Mouse (Mus musculus) adrenal gland, postnatal 25 days (tissue): Measurements from ENCODE around the gene Ube2s. TPM values are rescaled to one million over a fixed set of nuclear protein-coding genes. Genes with fewer than 3 reads are reported as not detected.
A peak's percentile ranks its signal among the peaks of the same experiment; 100 is the strongest.
"Not testable (repeated sequence)": the region's sequence is repeated elsewhere in the genome, so short reads cannot be mapped to it uniquely, and the experiment has no call there.

ENCODE experiments used
- DNase-seq: peaks from one replicate; pipeline ENCODE4 v3.0.0; 2021; ENCODE audit warnings: mixed read lengths
- total RNA-seq: library from RNA; stranded (reverse); gene quantifications from 2 replicates; pipeline ENCODE4 v1.2.3, GENCODE M21; 2021

The Ube2s gene
- total RNA-seq, 1 experiment from 2014 or later, result 114 TPM

DNA sequence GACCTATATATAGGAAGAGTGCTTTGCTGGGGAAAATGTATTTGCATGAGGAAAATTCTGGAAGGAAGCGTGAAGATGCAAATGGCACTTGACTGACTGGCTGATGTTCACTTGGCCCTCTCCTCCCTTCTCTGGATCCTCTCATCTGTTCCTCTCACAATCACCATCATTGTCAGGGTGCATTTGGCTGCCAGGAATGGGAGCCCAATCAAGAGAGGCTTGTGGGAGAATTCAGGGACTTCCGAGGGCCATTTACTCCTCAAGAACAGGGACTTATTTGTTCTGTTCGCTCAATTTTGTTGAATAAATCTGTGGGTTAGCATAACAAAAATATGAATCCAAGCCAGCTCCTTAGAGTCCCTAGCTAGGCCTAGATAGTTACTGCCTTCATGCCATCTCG, 9.3 kb upstream of the Ube2s start:
- no peak for DNase-seq

DNA sequence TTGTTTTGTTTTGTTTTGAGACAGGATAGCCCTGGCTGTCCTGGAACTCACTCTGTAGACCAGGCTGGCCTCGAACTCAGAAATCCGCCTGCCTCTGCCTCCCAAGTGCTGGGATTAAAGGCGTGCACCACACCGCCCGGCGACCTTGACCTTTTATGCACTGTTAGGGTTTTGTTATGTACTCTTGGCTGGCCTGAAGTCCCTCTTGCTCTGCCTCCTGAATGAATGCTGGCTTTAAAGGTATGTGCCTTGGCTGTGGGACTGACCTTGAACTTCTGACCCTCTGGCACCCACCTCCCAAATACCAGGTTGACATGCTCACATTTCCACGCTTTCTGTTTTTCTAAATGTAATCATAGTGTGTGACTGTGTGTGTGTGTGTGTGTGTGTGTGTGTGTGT, 8.5 kb upstream of the Ube2s start:
- not testable (repeated sequence) for DNase-seq

GRCm38 (mm10) chr7:4816559-4816958, 4.2 kb upstream of the Ube2s start:
- no peak for DNase-seq

DNA sequence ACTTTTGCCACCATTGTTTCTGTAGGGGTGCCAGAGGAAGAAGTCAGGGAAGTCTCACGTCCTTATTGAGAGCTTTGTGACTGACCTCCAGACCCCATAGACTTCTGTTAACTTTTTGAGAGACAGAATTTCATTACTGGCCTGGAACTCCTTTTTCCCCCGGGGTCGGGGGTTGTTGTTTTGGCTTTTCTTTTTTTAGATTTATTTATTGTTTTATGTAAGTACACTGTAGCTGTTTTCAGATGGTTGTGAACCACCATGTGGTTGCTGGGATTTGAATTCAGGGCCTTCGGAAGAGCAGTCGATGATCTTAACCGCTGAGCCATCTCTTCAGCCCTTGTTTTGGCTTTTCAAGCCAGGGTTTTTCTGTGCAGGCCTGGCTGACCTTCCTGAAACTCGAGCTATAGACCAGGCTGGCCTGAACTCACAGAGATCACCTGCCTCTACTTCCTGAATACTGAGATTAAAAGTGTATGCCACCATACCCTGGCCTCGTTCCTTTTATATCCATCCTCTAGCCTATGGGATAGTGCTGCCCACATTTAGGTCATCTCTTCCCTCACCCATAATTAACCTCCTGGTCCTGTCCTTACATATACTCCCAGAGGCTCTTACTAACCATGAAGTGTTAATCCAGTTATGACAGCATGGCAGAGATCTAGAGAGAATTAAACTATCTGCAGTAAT, 858 bp upstream of the Ube2s start:
- DNase-seq, result no peak

GRCm38 (mm10) chr7:4811842-4812302, 518 bp downstream of the Ube2s start:
- DNase-seq, result peak; percentile 29

DNA sequence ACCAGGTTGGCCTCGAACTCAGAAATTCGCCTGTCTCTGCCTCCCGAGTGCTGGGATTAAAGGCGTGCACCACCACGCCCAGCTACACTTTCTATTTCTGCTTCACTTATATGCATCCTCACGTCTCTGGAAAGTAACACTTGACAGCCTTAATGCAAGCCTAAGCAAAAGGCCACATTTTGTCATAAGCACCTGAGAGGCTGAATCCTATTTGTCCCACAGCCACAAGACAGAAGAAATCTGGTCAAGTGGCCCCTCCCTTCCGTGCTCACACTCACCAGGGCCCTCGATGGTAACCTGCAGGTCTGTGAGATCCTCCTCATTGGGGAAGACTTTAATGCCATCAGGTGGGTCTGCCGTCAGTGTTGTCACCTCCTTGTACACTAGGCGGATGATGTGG, 1.3 kb downstream of the Ube2s start:
- not testable (repeated sequence) for DNase-seq

DNA sequence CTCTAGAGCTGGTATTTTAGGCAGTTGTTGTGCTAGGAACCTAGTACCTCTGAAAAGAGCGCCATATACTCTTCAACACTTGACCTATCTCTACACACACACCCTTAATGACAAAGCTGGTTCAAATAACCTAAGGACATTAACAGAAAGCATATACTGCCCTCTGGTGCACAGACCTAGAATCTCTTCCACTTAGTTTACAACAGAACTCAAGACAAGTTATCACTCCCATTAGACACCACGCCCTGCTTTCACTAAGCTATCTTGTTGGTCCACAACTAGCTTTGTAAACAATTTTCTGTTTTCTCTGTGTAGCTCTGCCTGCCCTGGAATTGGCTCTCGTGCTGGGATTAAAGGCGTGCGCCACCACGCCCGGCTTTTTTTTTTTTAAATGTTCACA, 5.7 kb downstream of the Ube2s start:
- no peak for DNase-seq

DNA sequence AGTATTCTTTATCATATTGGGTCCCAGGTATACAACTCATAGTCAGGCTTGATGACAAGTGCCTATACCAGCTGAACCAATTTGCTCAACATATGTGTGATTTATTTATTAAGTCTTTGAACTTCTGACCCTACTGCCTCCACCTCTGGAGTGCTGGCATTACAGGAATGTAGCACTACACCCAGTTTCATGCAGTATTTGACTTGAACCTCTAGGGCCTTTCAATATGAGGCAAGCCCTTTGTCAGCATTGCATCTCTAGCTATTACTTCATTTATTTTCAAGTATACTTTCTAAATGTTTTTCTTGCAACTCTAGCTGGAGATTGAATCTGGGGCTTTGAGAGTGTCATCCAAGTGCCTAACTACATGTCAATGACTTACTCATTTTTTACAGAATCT, 10.1 kb downstream of the Ube2s start:
- no peak for DNase-seq

GRCm38 (mm10) chr7:4795767-4796433, 16.5 kb downstream of the Ube2s start:
- no peak for DNase-seq

GRCm38 (mm10) chr7:4794631-4795168, 17.7 kb downstream of the Ube2s start:
- DNase-seq, result no peak

DNA sequence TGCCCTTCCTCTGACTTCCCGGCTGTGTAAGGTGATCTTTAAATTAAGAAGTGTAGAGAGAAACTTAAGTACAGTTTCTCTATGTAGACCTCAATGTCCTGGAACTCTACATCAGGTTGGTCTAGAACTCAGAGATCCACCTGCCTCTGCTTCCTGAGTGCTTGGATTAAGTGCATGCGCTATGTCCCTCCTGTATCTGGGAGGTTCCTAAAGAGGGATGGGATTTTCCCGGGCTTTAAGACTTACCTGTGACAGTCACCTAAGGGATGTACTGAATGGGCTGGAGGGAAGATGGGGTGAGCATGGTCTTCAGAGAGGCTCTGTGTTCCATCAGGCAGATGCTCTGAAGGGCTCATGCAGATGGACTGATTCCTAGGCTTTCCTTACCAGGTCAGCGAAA, 18.7 kb downstream of the Ube2s start:
- DNase-seq, result no peak

DNA sequence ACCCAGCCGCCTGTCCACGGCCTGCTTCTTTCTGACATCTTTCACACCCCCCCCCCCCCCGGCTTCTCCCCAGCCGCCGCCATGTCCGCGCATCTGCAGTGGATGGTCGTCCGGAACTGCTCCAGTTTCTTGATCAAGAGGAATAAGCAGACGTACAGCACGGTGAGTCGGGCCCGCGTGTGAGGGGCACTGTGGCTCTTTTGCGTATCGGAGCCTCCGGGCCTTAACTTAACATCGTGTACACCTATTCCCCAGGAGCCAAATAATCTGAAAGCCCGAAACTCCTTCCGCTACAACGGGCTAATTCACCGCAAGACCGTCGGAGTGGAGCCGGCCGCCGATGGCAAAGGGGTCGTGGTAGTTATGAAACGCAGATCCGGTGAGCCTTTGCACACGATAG, 19.1 kb downstream of the Ube2s start:
- not testable (repeated sequence) for DNase-seq

- peak; percentile 91 for DNase-seq
Observed at GRCm38 (mm10) chr7:4792278-4793212, 19.8 kb downstream of the Ube2s start, which contains the start of gene Rpl28. Gene Rpl28 (plus strand): TSS chr7:4792874.

DNA sequence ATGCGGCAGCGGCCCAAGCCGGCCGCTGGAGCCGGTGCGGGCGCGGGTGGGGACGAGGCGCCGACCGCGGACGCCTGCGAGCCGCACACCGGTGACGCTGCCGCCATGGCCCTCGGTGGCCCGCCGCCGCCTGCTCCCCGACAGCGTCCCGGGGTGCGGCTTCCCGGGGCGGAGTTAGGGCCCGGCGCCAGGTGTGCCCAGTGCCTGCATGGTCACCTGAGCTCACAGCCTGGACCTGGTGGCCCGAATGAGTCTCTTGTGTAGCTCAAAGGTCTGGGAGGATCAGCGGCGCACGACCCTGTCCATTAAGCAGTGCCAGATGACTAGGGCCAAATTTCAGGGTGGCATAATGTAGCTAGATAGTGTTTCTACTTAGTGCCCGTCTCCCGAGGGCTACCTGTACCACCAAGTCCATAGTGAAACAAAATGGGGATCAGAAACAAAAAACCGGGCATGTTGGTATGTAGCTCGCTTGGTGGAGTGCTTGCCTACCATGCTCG, 22.9 kb downstream of the Ube2s start, which contains the start of gene Tmem238:
Tmem238 (minus strand) TSS at position 221 of the 500 bp plus-strand sequence.
- peak; percentile 74 for DNase-seq

- DNase-seq, result peak; percentile 71
Observed at GRCm38 (mm10) chr7:4788499-4789435, 23.6 kb downstream of the Ube2s start.

GRCm38 (mm10) chr7:4783667-4784268, 28.6 kb downstream of the Ube2s start:
- DNase-seq, result no peak

GRCm38 (mm10) chr7:4782759-4783158, 29.6 kb downstream of the Ube2s start, which contains the start of the genes Il11 and Tmem190:
Gene Il11 (minus strand): TSS chr7:4782859.
Gene Tmem190 (plus strand): TSS chr7:4782937.
- no peak for DNase-seq

- DNase-seq, result no peak
Observed at GRCm38 (mm10) chr7:4782130-4782529, 30.3 kb downstream of the Ube2s start.

DNA sequence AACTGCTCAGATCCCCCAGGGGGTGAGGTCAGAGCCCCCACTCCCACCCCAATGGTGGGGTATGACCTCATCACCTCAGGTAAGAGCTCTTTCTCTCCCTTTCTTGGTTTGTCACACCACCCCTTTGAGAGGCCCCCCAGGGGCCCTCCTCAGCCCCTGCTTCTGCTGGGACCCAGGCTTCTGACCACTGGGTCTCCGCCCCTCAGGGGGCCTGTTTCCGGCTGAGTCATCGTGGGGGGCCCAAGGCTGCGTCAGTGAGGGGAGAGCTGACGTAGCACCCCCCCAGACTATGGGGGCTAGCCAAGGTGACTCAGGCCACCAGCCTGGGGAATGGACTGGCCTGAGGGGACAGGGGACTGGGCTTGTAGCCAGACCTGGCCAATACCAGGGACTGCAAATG, 32.5 kb downstream of the Ube2s start:
- DNase-seq, result no peak
